Mouse (Mus musculus) embryonic facial prominence, embryonic 10.5 days (tissue): ENCODE measurements around the gene Dscam. TPM values are rescaled to one million over a fixed set of nuclear protein-coding genes. Genes with fewer than 3 reads are reported as not detected.

Experiments used
- DNase-seq: peaks from one replicate; pipeline ENCODE4 v3.0.0-alpha.2; 2017; ENCODE audit warnings: low spot score
- H3K27ac ChIP-seq: fragments of 300-500 bp; sonication (generic); replicated peaks from 2 replicates; pipeline ENCODE4 v1.5.1; 2016; ENCODE audit warnings: mild to moderate bottlenecking
- H3K27me3 ChIP-seq: fragments of 300-500 bp; sonication (generic); replicated peaks from 2 replicates; pipeline ENCODE4 v1.6.1; 2016; ENCODE audit warnings: low read depth, mild to moderate bottlenecking; ENCODE audit not compliant: poor library complexity, severe bottlenecking
- H3K36me3 ChIP-seq: fragments of 300-500 bp; sonication (generic); replicated peaks from 2 replicates; pipeline ENCODE4 v1.6.1; 2016; ENCODE audit warnings: mild to moderate bottlenecking, moderate library complexity
- H3K4me1 ChIP-seq: fragments of 300-500 bp; sonication (generic); 2 replicates; pipeline ENCODE4 v1.6.1; 2016
- H3K4me3 ChIP-seq: fragments of 300-500 bp; sonication (generic); 2 replicates; pipeline ENCODE4 v1.5.1; 2016; ENCODE audit warnings: mild to moderate bottlenecking, moderate library complexity
- H3K9me3 ChIP-seq: fragments of 300-500 bp; sonication (generic); 2 replicates; pipeline ENCODE4 v1.6.1; 2016; ENCODE audit warnings: mild to moderate bottlenecking
- WGBS: fragments of 180-500 bp; shearing (Covaris S2); methylation state at CpG from one replicate; pipeline ENCODE4 v1.1.7; 2016; 5-methylcytosine and 5-hydroxymethylcytosine counted together
- polyA plus RNA-seq: library from polyadenylated mRNA; unstranded; fragments of >200 nt; fragmentation: Nextera tagmentation; extraction: Ambion mirVana; gene quantifications from 2 replicates; pipeline ENCODE4 v1.2.1, GENCODE M21; 2016

Dscam gene
- polyA plus RNA-seq, 1 experiment from 2014 or later, result 0.25 TPM

DNA sequence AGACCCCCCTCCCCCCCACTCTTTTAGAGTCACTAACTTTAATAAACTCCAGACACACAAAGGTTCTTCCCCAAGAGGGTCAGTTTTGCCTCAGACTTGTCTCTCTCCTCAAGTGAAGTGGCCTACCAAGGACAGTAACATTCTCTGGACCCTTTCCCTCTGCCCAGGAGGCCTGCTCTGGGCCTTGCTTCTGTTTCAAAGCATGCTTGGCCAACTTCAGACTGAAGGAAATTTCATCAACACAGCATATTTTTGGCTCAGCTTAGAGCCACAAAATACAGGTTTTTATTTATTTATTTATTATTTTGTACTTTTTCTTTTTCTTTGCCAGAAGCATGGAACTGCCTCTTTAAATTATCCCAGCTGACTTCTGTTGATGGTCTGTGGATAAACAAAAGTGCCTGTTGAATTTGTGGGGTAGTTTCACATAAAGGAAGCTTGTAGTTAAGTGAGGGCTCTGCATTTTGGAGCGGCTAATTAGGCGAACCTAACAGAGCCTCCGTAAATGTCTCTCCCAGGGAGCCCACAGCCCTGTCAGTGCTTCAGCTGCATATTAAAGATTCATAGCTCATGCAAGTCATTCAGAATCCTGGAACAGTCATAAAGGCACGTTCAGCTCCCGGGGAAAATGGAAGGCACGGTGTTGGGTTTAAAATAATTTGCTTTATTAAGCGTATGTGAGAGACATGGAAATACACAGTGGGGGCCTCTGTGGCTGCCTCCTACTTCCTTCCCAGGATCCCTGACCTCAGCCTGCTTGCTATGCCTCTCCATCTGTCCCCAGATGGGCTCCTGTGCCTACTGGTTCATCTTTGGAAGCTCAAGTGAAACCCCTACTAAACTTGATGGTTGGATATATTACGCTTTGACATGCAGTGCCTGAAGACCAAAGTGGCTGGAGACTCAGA, 606.9 kb downstream of the Dscam start:
- H3K27ac ChIP-seq, result no peak overlapping the region
- 68% methylated on average over 8 of the region's 8 CpGs for WGBS

DNA sequence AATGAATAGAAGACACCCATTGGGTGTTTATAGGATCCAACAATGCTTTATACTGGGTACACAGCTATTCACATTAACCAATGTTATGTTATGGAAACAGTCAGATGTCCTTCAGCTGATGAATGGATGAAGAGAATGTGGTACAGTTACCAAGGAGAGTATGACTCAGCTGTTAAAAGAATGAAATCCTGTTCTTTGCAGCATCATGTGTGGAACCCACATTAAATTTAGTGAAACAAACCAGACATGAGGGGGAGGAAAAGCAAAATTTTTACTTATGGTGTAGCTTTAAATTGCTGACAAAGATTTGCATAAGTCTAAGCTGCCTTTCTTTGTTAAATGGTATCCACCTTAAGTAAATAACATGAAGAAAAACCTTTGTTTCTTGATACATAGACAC, 610.8 kb downstream of the Dscam start:
- peaks cover 9% of the 10 kb centered on the region; the same call in 1 of the 2 replicates for H3K4me1 ChIP-seq
- no peaks in the 10 kb centered on the region for H3K9me3 ChIP-seq
- no peak overlapping the region for H3K4me3 ChIP-seq
- DNase-seq, result no peak
- no peaks in the 10 kb centered on the region for H3K36me3 ChIP-seq
- H3K27ac ChIP-seq, result no peak overlapping the region
- H3K27me3 ChIP-seq, result no peaks in the 10 kb centered on the region

More for the DNA sequence above, 606.9 kb downstream of the Dscam start:
- H3K36me3 ChIP-seq, result no peaks in the 10 kb centered on the region
- H3K27me3 ChIP-seq, result no peaks in the 10 kb centered on the region
- peaks cover 9% of the 10 kb centered on the region; the same call in 1 of the 2 replicates for H3K4me1 ChIP-seq
- no peak for DNase-seq
- H3K4me3 ChIP-seq, result no peak overlapping the region
- no peaks in the 10 kb centered on the region for H3K9me3 ChIP-seq

DNA sequence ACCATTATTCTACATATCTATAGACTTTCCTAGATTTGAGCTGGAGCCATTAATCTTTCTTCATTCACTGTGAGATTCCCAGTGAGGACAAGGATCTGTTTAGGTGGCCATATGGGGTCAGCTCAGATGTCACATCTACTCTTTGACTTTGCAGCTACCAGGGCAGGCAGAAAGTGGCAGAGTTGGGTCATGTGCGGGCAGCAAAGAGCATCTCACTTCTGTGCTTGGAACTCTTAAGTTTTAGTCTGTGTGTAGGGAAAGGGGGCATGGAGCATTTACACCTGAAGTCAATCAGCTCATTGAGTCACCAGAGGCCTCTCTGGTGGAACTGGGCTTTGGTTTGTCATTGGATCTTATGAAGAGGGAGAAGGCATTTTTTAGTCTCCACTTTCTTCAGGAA, 612.2 kb downstream of the Dscam start:
- no peak overlapping the region for H3K27ac ChIP-seq
- 0 out of 2 replicates have a peak, but pooled peaks cover 1% of the 10 kb centered on the region for H3K4me1 ChIP-seq
- no peaks in the 10 kb centered on the region for H3K27me3 ChIP-seq
- H3K4me3 ChIP-seq, result no peak overlapping the region
- no peaks in the 10 kb centered on the region for H3K9me3 ChIP-seq
- H3K36me3 ChIP-seq, result no peaks in the 10 kb centered on the region
- no peak for DNase-seq
- WGBS, result 88% methylated on average over 1 of the region's 1 CpGs

DNA sequence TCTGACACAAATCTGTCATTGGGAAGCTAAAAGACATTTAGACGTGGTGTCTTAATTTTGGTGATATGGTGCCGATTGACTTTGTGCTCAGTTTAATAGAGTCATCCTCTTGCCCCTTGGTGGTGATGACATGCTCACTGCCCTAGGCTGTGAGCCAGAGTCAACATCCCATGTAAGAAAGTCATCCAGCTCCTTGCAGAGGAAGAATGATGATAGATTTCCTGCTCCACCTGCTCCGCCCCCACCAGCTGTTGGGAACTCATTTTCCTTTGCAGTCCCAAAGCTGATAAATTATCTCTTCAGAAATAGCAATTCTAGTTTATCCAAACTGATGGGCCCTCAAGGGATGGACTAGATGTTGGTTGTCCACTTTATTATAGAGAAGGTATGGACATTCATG, 613.9 kb downstream of the Dscam start:
- no peak overlapping the region for H3K4me3 ChIP-seq
- no peak for DNase-seq
- no peaks in the 10 kb centered on the region; the same call in 1 of the 2 replicates for H3K4me1 ChIP-seq
- no peaks in the 10 kb centered on the region for H3K27me3 ChIP-seq
- 81% methylated on average over 3 of the region's 3 CpGs for WGBS
- no peaks in the 10 kb centered on the region for H3K36me3 ChIP-seq
- no peak overlapping the region for H3K27ac ChIP-seq
- no peaks in the 10 kb centered on the region for H3K9me3 ChIP-seq

DNA sequence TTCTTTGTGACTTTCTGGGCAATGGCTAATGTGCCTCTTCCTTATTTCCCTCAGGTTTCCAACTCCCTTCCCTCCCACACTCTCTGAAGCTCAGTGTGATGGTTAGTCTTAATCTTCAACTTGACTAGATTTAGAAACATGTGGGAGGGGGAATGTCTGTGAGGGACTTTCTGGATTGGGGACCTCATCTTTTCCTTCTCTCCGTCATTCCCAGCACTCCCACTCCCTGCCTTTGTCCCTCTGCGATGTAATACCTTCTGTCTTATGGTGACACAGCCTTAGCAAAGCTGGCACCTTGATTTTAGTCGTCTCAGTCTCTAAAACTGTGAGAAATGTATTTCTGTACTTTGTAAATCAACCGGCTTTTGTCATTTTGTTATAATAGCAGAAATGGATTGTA, 615.1 kb downstream of the Dscam start:
- no peak overlapping the region for H3K27ac ChIP-seq
- no peaks in the 10 kb centered on the region for H3K36me3 ChIP-seq
- no peak for DNase-seq
- no peaks in the 10 kb centered on the region for H3K27me3 ChIP-seq
- no peak overlapping the region for H3K4me3 ChIP-seq
- H3K4me1 ChIP-seq, result no peaks in the 10 kb centered on the region; the same call in 1 of the 2 replicates
- WGBS, result 80% methylated on average over 4 of the region's 4 CpGs
- H3K9me3 ChIP-seq, result no peaks in the 10 kb centered on the region

DNA sequence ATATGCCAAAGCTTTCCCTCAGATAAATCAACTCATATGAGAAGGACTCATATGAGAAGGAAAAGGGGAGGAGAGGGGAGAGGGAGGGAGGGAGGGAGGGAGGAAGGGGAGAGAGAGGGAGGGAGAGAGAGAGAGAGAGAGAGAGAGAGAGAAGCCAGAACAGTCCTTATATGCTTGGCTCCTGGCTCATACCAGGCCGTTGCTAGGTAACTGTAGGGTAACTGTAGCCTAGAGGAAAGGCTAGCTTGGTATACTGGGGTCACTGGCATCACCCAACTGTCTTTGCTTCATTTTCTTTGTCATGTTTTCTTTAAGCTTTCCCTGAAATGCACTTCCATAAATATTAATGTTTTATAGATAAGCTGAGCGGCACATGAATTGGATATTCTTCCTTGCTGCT, 617.9 kb downstream of the Dscam start:
- no peak for DNase-seq

DNA sequence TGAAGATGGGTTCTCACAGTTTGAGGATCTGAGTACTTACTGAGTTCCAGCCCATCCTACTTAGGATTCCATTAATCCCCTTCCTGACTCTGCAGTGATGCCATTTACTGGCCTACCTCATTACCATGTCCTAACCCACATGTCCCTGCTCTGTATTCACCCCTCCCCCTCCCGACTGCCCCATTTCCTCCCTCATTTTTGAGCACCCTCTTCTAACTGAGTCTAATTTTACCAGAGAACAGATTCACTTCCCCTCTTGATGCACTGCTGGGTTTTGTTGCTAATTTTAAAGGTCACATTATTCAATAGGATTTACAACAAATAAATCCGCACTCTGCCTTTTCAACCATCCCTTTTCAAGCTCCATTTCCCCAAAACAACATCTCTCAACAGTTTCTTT, 629.5 kb downstream of the Dscam start:
- Histone ChIP-seq H3K27ac (no peak overlapping the region), H3K4me1 (0 out of 2 replicates have a peak, but pooled peaks cover 18% of the 10 kb centered on the region), H3K36me3 (no peaks in the 10 kb centered on the region), H3K27me3 (no peaks in the 10 kb centered on the region), H3K9me3 (no peaks in the 10 kb centered on the region), H3K4me3 (no peak overlapping the region)
- 68% methylated on average over 2 of the region's 2 CpGs for WGBS
- no peak for DNase-seq

More for the DNA sequence above, 617.9 kb downstream of the Dscam start:
- 92% methylated on average over 2 of the region's 2 CpGs for WGBS
- Histone ChIP-seq H3K27ac (no peak overlapping the region), H3K4me1 (no peaks in the 10 kb centered on the region; the same call in 1 of the 2 replicates), H3K27me3 (no peaks in the 10 kb centered on the region), H3K9me3 (no peaks in the 10 kb centered on the region), H3K4me3 (no peak overlapping the region), H3K36me3 (no peaks in the 10 kb centered on the region)

Other genes with a start within 250 kb of the Dscam start
- 1.2 and 2.8 TPM in 2 replicates for gene Bace2, start 186.0 kb upstream of the Dscam start, polyA plus RNA-seq